Mouse (Mus musculus): Measurements from ENCODE around the gene Mfn1.

Mfn1 gene

GRCm38 (mm10) chr3:32611606-32612170 lies 82.4 kb downstream of the Mfn1 start:
- no peak for DNase-seq (ENCODE audit: low spot score)

- DNase-seq (ENCODE audit: low spot score), result no peak
Measured at GRCm38 (mm10) chr3:32614786-32615185, 85.5 kb downstream of the Mfn1 start.

- no peak for DNase-seq (ENCODE audit: low spot score)
Measured at GRCm38 (mm10) chr3:32615376-32615775, 86.1 kb downstream of the Mfn1 start.

DNA sequence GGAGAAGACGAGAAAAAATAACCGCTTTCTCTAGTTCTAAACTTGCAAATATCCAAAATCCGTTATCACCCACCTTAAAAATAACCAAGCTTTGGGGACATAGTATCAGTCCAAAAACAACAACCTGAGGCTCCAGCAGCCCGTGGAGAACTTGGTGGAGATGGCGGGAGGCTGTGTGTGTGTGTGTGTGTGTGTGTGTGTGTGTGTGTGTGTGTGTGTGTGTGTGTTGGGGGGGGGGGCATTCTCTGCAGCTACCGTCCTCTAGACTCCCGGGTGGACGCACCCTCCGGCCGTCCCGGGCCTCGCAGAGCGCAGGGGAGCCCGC lies 86.7 kb downstream of the Mfn1 start:
- DNase-seq (ENCODE audit: low spot score), result no peak

- DNase-seq (ENCODE audit: low spot score), result peak; percentile 29
Measured at GRCm38 (mm10) chr3:32616331-32617052, 87.2 kb downstream of the Mfn1 start, which contains the start of gene Gnb4. Gene Gnb4 (minus strand): TSS chr3:32616585.

DNA sequence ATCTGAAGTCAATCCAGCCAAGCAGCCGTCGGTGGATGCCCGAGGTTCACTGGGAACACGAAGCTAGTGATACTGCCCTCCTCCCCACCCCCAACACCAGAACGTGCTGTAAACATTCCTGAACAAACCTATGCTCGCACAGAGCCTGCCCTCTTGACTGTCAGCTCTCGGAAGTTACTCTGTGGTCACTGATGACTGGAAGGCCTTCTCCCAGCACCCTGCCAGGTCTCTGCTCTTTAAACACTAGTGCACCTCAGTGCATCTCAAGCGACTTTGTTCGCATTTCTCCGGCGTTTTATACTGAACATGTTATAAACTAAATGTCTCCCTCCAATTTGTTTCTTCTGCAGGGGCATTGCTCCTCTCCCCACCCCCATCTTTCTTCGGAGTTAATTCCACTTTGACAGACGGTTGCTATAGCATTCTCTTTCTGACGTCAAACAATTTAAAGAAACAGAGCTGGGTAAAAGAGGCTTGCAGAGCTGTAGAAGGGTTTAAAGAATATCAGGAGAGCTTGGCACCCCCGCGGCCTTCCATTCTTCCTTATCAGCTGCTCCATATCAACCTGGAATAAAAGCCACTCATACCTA lies 87.9 kb downstream of the Mfn1 start:
- DNase-seq (ENCODE audit: low spot score), result no peak

- no peak for DNase-seq (ENCODE audit: low spot score)
Measured at GRCm38 (mm10) chr3:32621658-32622057, 92.4 kb downstream of the Mfn1 start.

DNA sequence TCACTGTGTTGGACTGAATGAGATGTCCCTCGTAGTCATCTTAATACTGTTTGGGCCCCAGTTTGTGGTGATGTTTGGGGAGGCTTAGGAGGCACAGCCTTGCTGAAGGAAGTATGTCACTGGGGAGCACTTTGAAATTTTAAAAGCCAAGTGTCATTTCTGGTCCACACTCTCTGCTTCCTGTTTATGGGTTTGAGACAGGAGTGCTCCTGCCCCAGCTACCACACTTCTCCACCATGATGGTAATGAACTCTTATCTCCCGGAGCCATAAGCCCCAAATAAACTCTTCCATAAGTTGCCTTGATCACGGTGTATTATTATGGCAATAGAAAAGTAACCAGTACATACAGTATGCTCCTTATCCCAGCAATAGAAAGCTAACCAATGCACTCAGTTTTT lies 92.8 kb downstream of the Mfn1 start:
- DNase-seq (ENCODE audit: low spot score), result no peak

DNA sequence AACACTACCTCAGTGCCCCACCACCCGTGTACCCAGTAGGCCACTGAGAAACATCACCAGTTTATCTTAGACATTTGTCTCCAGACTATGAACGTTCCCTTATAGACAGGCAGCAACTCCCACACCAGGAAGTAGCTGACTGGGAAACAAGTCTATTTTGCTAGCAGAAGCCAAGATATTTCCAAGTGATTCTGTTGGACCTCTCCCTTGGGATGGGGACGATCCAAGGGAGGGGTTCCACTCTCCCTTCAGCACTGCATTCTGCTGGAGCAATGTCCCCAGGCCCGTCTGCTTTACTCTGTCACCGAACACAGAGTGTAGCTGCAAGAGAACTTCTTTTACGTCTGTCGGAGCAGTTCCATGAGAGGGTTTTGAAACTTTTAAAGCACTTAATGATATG lies 98.9 kb downstream of the Mfn1 start:
- DNase-seq (ENCODE audit: low spot score), result no peak

All from ovary, postnatal 14 days (tissue).